Mouse (Mus musculus): ENCODE data around the gene Hpca. TPM values are rescaled to one million over a fixed set of nuclear protein-coding genes. Genes with fewer than 3 reads are reported as not detected.

The Hpca gene
- total and polyA plus RNA-seq, 2 experiments, result 0.18 to 0.23 TPM

GRCm38 (mm10) chr4:129139642-129140041 lies 17.8 kb upstream of the Hpca start:
- H3K36me3 ChIP-seq (ENCODE audit: control insufficient read depth, insufficient read depth, low read length), result no peaks in the 10 kb centered on the region
- no peaks in the 10 kb centered on the region for H3K27me3 ChIP-seq (ENCODE audit: control insufficient read depth, insufficient read depth, low read length)
- no peak overlapping the region for H3K27ac ChIP-seq (replicated peaks; ENCODE audit: insufficient read depth, low read depth, low read length)
- no peak for TF ChIP-seq POLR2A (IDR thresholded peaks at IDR 0.05; ENCODE audit: extremely low read depth, insufficient read depth, low read length)
- no peak for TF ChIP-seq CTCF (IDR thresholded peaks at IDR 0.05; ENCODE audit: low read depth, low read length)
- H3K4me3 ChIP-seq (ENCODE audit: insufficient read depth, low read depth, low read length), result no peak overlapping the region
- 93% methylated on average over 5 of the region's 5 CpGs for WGBS
- DNase-seq (ENCODE audit: extremely low read depth, low read depth, low spot score), result no peak
- H3K9ac ChIP-seq (ENCODE audit: low read depth, low read length), result no peak overlapping the region
- H3K79me2 ChIP-seq (ENCODE audit: control insufficient read depth, insufficient read depth, low read length), result no peaks in the 10 kb centered on the region
- peaks cover 11% of the 10 kb centered on the region for H3K4me1 ChIP-seq (ENCODE audit: control insufficient read depth, insufficient read depth, low read length)

DNA sequence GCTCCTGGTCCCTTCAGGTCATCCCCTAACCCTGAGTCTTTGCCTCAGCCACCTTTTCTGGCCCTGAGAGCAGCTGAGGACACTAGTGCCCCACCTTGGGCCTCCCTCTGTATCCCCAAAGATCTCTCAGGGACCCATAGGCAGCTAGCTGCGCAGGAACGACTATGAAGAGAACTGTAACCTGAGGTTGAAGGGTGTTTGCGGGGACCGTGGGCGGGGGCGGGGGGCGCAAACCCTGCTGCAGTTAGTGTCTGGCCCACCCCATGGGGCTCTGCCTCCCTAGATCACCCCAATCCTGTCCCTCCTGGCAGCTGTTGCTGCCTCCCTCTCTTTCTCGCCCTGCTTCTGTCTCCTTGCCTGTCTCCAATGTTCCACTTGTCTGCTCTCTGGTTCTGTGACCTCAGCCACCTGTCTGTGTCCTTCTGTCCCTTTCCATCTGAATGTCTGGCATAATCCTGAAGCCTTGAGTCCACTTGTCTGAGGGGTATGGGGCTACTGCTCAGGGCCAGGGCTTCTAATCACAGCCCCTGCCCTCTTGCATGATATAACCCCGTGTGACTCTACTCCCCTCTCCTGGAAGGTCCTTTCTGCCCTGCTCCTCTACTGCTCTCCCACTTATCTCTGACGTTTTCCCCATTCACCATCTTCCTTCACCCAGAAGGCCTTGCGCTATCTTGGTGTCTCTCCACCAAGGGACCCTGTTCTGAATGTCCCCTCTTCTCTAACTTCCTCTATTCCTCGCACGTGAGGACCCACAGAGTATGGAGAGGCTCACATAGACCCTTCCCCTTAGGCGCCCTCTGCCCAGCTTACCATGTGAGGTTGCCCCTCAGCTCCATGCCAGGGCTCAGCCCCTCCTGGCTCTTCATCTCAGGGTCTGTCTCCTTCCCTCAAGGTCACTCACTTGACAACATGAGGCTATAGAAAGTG lies 15.8 kb upstream of the Hpca start:
- H3K4me3 ChIP-seq (ENCODE audit: insufficient read depth, low read depth, low read length), result no peak overlapping the region
- H3K79me2 ChIP-seq (ENCODE audit: control insufficient read depth, insufficient read depth, low read length), result no peaks in the 10 kb centered on the region
- no peak for DNase-seq (ENCODE audit: extremely low read depth, low read depth, low spot score)
- no peak overlapping the region for H3K27ac ChIP-seq (replicated peaks; ENCODE audit: insufficient read depth, low read depth, low read length)
- no peaks in the 10 kb centered on the region for H3K36me3 ChIP-seq (ENCODE audit: control insufficient read depth, insufficient read depth, low read length)
- WGBS, result 82% methylated on average over 14 of the region's 14 CpGs
- no peak for TF ChIP-seq POLR2A (IDR thresholded peaks at IDR 0.05; ENCODE audit: extremely low read depth, insufficient read depth, low read length)
- TF ChIP-seq CTCF (IDR thresholded peaks at IDR 0.05; ENCODE audit: low read depth, low read length), result no peak
- H3K9ac ChIP-seq (ENCODE audit: low read depth, low read length), result no peak overlapping the region
- peaks cover 10% of the 10 kb centered on the region for H3K4me1 ChIP-seq (ENCODE audit: control insufficient read depth, insufficient read depth, low read length)
- no peaks in the 10 kb centered on the region for H3K27me3 ChIP-seq (ENCODE audit: control insufficient read depth, insufficient read depth, low read length)

DNA sequence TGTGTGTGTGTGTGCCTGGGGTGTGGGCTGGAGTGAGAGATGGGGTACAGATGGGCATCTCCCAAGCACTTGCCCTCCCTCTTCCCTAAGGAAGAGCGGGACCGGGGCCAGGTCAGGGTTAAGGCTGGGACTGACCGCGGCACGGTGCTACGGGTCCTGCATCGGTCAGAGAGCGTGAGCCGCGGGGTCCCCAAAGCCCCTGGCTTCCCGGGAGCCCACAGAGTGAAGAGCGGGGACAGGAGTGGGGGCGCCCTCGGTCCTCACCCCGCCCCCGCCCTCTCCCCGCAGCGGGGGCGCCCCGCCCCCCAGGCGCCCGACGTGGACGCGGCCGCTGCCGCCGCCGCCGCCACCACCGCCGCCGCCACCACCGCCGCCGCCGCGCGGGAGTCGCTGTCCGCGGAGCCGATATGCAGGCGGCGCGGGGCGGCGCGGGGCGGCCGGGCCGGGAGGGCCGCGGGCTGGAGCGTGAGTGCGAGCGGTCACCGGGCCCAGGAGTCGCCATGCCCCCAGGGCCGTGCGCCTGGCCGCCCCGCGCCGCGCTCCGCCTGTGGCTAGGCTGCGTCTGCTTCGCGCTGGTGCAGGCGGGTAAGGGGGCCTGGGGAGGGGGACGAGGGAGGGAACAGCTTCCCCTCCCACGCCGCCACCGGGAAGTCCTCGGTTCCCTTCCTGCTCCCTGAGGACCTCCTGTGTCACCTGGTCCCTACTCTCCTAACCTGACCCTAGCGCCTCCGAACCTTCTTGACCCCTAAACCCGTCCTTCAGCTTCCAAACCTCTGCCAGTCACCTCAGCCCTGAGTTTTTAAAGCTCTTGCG lies 14.9 kb upstream of the Hpca start, which contains the start of gene Fndc5:
Gene Fndc5 (plus strand): TSS at position 421 of the 813 bp plus-strand sequence.
- Histone ChIP-seq H3K4me1 (ENCODE audit: control insufficient read depth, insufficient read depth, low read length) (peaks cover 7% of the 10 kb centered on the region), H3K9ac (ENCODE audit: low read depth, low read length) (peak within 1 kb of the TSS; percentile 58), H3K79me2 (ENCODE audit: control insufficient read depth, insufficient read depth, low read length) (no peaks in the 10 kb centered on the region), H3K36me3 (ENCODE audit: control insufficient read depth, insufficient read depth, low read length) (no peaks in the 10 kb centered on the region), H3K4me3 (ENCODE audit: insufficient read depth, low read depth, low read length) (peak within 1 kb of the TSS; percentile 45; the same call in 1 of the 2 replicates), H3K27ac (replicated peaks; ENCODE audit: insufficient read depth, low read depth, low read length) (no peak within 1 kb of the TSS), H3K27me3 (ENCODE audit: control insufficient read depth, insufficient read depth, low read length) (no peaks in the 10 kb centered on the region)
- WGBS, result 4% methylated on average over 50 of the region's 80 CpGs
- DNase-seq (ENCODE audit: extremely low read depth, low read depth, low spot score), result no peak
- TF ChIP-seq CTCF (IDR thresholded peaks at IDR 0.05; ENCODE audit: low read depth, low read length), result no peak
- TF ChIP-seq POLR2A (IDR thresholded peaks at IDR 0.05; ENCODE audit: extremely low read depth, insufficient read depth, low read length), result no peak

DNA sequence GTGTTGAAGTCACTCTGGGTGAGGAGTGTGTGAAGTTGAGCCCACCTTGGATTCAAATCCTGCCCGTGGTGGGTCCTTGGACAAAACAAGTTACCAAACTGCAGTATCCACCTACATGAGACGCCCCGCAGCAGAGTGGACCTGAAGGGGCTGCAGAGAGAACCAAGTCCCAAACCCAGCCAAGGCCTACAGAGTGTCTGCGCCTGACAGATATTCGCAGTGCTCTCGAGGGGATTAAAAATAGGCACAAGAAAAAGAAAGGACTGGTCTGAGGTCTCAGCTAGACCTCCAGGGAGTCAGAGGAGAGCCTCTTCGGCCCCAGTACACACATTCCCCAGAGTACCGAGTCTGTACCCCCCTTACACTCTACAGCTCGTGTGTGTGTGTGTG lies 14.3 kb upstream of the Hpca start:
- TF ChIP-seq POLR2A (IDR thresholded peaks at IDR 0.05; ENCODE audit: extremely low read depth, insufficient read depth, low read length), result no peak
- TF ChIP-seq CTCF (IDR thresholded peaks at IDR 0.05; ENCODE audit: low read depth, low read length), result no peak
- H3K4me3 ChIP-seq (ENCODE audit: insufficient read depth, low read depth, low read length), result no peak overlapping the region
- H3K9ac ChIP-seq (ENCODE audit: low read depth, low read length), result no peak overlapping the region
- no peaks in the 10 kb centered on the region for H3K36me3 ChIP-seq (ENCODE audit: control insufficient read depth, insufficient read depth, low read length)
- H3K79me2 ChIP-seq (ENCODE audit: control insufficient read depth, insufficient read depth, low read length), result no peaks in the 10 kb centered on the region
- H3K27ac ChIP-seq (replicated peaks; ENCODE audit: insufficient read depth, low read depth, low read length), result no peak overlapping the region
- DNase-seq (ENCODE audit: extremely low read depth, low read depth, low spot score), result no peak
- WGBS, result 65% methylated on average over 9 of the region's 9 CpGs
- H3K27me3 ChIP-seq (ENCODE audit: control insufficient read depth, insufficient read depth, low read length), result no peaks in the 10 kb centered on the region
- H3K4me1 ChIP-seq (ENCODE audit: control insufficient read depth, insufficient read depth, low read length), result 0 out of 2 replicates have a peak, but pooled peaks cover 3% of the 10 kb centered on the region

GRCm38 (mm10) chr4:129135637-129136036 lies 13.8 kb upstream of the Hpca start:
- Histone ChIP-seq H3K9ac (ENCODE audit: low read depth, low read length) (no peak overlapping the region), H3K4me3 (ENCODE audit: insufficient read depth, low read depth, low read length) (no peak overlapping the region), H3K27me3 (ENCODE audit: control insufficient read depth, insufficient read depth, low read length) (no peaks in the 10 kb centered on the region), H3K27ac (replicated peaks; ENCODE audit: insufficient read depth, low read depth, low read length) (no peak overlapping the region), H3K79me2 (ENCODE audit: control insufficient read depth, insufficient read depth, low read length) (no peaks in the 10 kb centered on the region), H3K4me1 (ENCODE audit: control insufficient read depth, insufficient read depth, low read length) (0 out of 2 replicates have a peak, but pooled peaks cover 3% of the 10 kb centered on the region), H3K36me3 (ENCODE audit: control insufficient read depth, insufficient read depth, low read length) (no peaks in the 10 kb centered on the region)
- no peak for TF ChIP-seq CTCF (IDR thresholded peaks at IDR 0.05; ENCODE audit: low read depth, low read length)
- no peak for TF ChIP-seq POLR2A (IDR thresholded peaks at IDR 0.05; ENCODE audit: extremely low read depth, insufficient read depth, low read length)
- DNase-seq (ENCODE audit: extremely low read depth, low read depth, low spot score), result no peak
- WGBS, result 66% methylated on average over 2 of the region's 2 CpGs
